In the genomic region with DNA sequence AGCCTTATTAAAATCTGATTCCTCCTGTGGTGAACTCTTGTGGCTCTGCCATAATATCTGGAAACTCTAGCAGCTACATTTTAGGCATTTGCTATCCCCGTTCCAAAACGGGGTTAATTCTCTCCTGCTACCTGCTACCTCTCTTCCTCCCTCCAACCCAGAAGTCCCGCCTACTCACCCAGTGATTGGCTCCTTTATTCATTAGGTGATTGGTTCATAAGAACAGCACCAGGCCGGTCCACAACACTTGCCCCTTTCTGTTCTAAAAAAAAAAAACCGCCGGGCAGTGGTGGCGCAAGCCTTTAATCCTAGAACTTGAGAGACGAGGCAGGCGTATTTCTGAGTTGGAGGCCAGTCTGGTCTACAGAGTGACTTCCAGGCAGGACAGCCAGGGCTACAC, we compare ENCODE assay signal across 9 mouse cellular contexts. TPM values are rescaled to one million over a fixed set of nuclear protein-coding genes. Genes with fewer than 3 reads are reported as not detected.
A peak's percentile ranks its signal among the peaks of the same experiment; 100 is the strongest.
DNase-seq lines count a peak whose midpoint lies in the region; ATAC-seq and TF ChIP-seq lines count a peak whose summit lies in the region.
"Had no signal": no experiment of that assay in that cellular context is flagged by ENCODE, and none has a peak within 500 bp of the region (broad histone marks: within the 10 kb centered on the region; RNA-seq: fewer than 3 reads in every experiment).

No protein-coding gene starts in this region.

- DNase-seq in forebrain, embryonic 10.5 days (ENCODE audit: extremely low spot score, low spot score): no peak
- peak; percentile 23 for DNase-seq in G1E (ENCODE audit: low spot score)
- DNase-seq in hindbrain, postnatal 0 days (ENCODE audit: low spot score): no peak
- peak; percentile 54 for DNase-seq in stomach, postnatal 0 days (ENCODE audit: low spot score)
- DNase-seq in layer of hippocampus, postnatal 25 days (ENCODE audit: extremely low spot score in 1 of 2, low spot score in 1 of 2): no peak
- DNase-seq in forebrain, postnatal 0 days: no peak

- 0 out of 2 replicates have a peak, but pooled peaks cover 2% of the 10 kb centered on the region for H3K9me3 ChIP-seq in forebrain, embryonic 10.5 days
- H3K9me3 ChIP-seq in forebrain, embryonic 12.5 days: no peaks in the 10 kb centered on the region
- no peaks in the 10 kb centered on the region for H3K9me3 ChIP-seq in G1E (replicated peaks)
- no peaks in the 10 kb centered on the region for H3K9me3 ChIP-seq in hindbrain, postnatal 0 days (ENCODE audit: low read length)
- no peaks in the 10 kb centered on the region for H3K9me3 ChIP-seq in liver, embryonic 15.5 days (replicated peaks)
- no peaks in the 10 kb centered on the region for H3K9me3 ChIP-seq in stomach, postnatal 0 days (ENCODE audit: control insufficient read depth, low read length)
- H3K9me3 ChIP-seq in forebrain, postnatal 0 days (ENCODE audit: low read length): no peaks in the 10 kb centered on the region
- H3K9me3 ChIP-seq: midbrain, embryonic 12.5 days had no signal

- WGBS in forebrain, embryonic 10.5 days: 13% methylated on average over 9 of the region's 9 CpGs
- WGBS in forebrain, embryonic 12.5 days: 20% methylated on average over 9 of the region's 9 CpGs
- WGBS in hindbrain, postnatal 0 days: 22% methylated on average over 9 of the region's 9 CpGs
- 12% methylated on average over 9 of the region's 9 CpGs for WGBS in liver, embryonic 15.5 days (ENCODE audit: insufficient replicate concordance)
- WGBS in stomach, postnatal 0 days: 7% methylated on average over 9 of the region's 9 CpGs
- WGBS in forebrain, postnatal 0 days: 18% methylated on average over 9 of the region's 9 CpGs

- no peak for ATAC-seq in forebrain, embryonic 12.5 days (ENCODE audit: low FRiP score)
- peak; percentile 40 for ATAC-seq in G1E (ENCODE audit: extremely low read depth, insufficient number of reproducible peaks, low FRiP score, poor library complexity, severe bottlenecking)
- no peak for ATAC-seq in hindbrain, postnatal 0 days
- peak; percentile 70 for ATAC-seq in liver, embryonic 15.5 days (ENCODE audit: insufficient read depth)
- peak; percentile 76 for ATAC-seq in stomach, postnatal 0 days (ENCODE audit: low FRiP score, low TSS enrichment)
- no peak for ATAC-seq in forebrain, postnatal 0 days

- no peaks in the 10 kb centered on the region for H3K36me3 ChIP-seq in forebrain, embryonic 10.5 days (replicated peaks)
- no peaks in the 10 kb centered on the region for H3K36me3 ChIP-seq in forebrain, embryonic 12.5 days (replicated peaks)
- no peaks in the 10 kb centered on the region for H3K36me3 ChIP-seq in G1E (replicated peaks)
- H3K36me3 ChIP-seq in hindbrain, postnatal 0 days (ENCODE audit: insufficient read depth, low read length): no peaks in the 10 kb centered on the region
- H3K36me3 ChIP-seq in liver, embryonic 15.5 days (replicated peaks): no peaks in the 10 kb centered on the region
- no peaks in the 10 kb centered on the region for H3K36me3 ChIP-seq in stomach, postnatal 0 days (ENCODE audit: control insufficient read depth, insufficient read depth, low read length)
- H3K36me3 ChIP-seq in forebrain, postnatal 0 days (ENCODE audit: insufficient read depth): no peaks in the 10 kb centered on the region
- H3K36me3 ChIP-seq: midbrain, embryonic 12.5 days had no signal

- peak overlapping the region; percentile 30; the same call in 1 of the 2 replicates for H3K4me3 ChIP-seq in forebrain, embryonic 10.5 days
- no peak overlapping the region for H3K4me3 ChIP-seq in forebrain, embryonic 12.5 days (replicated peaks)
- H3K4me3 ChIP-seq in G1E (ENCODE audit: low read depth, low read length): peak overlapping the region; percentile 51; the same call in 1 of the 2 replicates
- no peak overlapping the region for H3K4me3 ChIP-seq in hindbrain, postnatal 0 days (ENCODE audit: low read length)
- H3K4me3 ChIP-seq in liver, embryonic 15.5 days (replicated peaks): peak overlapping the region; percentile 42
- H3K4me3 ChIP-seq in stomach, postnatal 0 days (ENCODE audit: low read depth, low read length): no peak overlapping the region; the same call in 1 of the 2 replicates
- H3K4me3 ChIP-seq in forebrain, postnatal 0 days (ENCODE audit: low read depth, low read length): no peak overlapping the region
- H3K4me3 ChIP-seq: midbrain, embryonic 12.5 days had no signal

- H3K27ac ChIP-seq in forebrain, embryonic 10.5 days: no peak overlapping the region
- H3K27ac ChIP-seq in forebrain, embryonic 12.5 days: no peak overlapping the region
- no peak overlapping the region for H3K27ac ChIP-seq in hindbrain, postnatal 0 days
- H3K27ac ChIP-seq in liver, embryonic 15.5 days (replicated peaks): no peak overlapping the region
- H3K27ac ChIP-seq in stomach, postnatal 0 days (replicated peaks): no peak overlapping the region
- H3K27ac ChIP-seq in forebrain, postnatal 0 days (ENCODE audit: low read depth, low read length): no peak overlapping the region
- H3K27ac ChIP-seq: midbrain, embryonic 12.5 days had no signal

- no peak overlapping the region for H3K9ac ChIP-seq in forebrain, embryonic 12.5 days
- H3K9ac ChIP-seq in hindbrain, postnatal 0 days (replicated peaks; ENCODE audit: low read length): no peak overlapping the region
- no peak overlapping the region for H3K9ac ChIP-seq in liver, embryonic 15.5 days
- no peak overlapping the region for H3K9ac ChIP-seq in stomach, postnatal 0 days (ENCODE audit: low read length)
- no peak overlapping the region for H3K9ac ChIP-seq in forebrain, postnatal 0 days
- H3K9ac ChIP-seq: midbrain, embryonic 12.5 days had no signal

- H3K4me1 ChIP-seq in forebrain, embryonic 10.5 days: no peaks in the 10 kb centered on the region; the same call in 1 of the 2 replicates
- H3K4me1 ChIP-seq in forebrain, embryonic 12.5 days: no peaks in the 10 kb centered on the region
- 0 out of 2 replicates have a peak, but pooled peaks cover 2% of the 10 kb centered on the region for H3K4me1 ChIP-seq in G1E (ENCODE audit: insufficient read depth, low read depth, low read length)
- no peaks in the 10 kb centered on the region for H3K4me1 ChIP-seq in hindbrain, postnatal 0 days (ENCODE audit: insufficient read depth, low read length)
- peaks cover 4% of the 10 kb centered on the region; the same call in 1 of the 2 replicates for H3K4me1 ChIP-seq in liver, embryonic 15.5 days (replicated peaks)
- no peaks in the 10 kb centered on the region for H3K4me1 ChIP-seq in stomach, postnatal 0 days (replicated peaks; ENCODE audit: control insufficient read depth, insufficient read depth)
- H3K4me1 ChIP-seq in forebrain, postnatal 0 days (ENCODE audit: insufficient read depth): no peaks in the 10 kb centered on the region
- H3K4me1 ChIP-seq: midbrain, embryonic 12.5 days had no signal

- H3K27me3 ChIP-seq in forebrain, embryonic 10.5 days (ENCODE audit: poor library complexity, severe bottlenecking): no peaks in the 10 kb centered on the region
- no peaks in the 10 kb centered on the region for H3K27me3 ChIP-seq in forebrain, embryonic 12.5 days
- no peaks in the 10 kb centered on the region for H3K27me3 ChIP-seq in G1E (ENCODE audit: insufficient read depth, low read length)
- no peaks in the 10 kb centered on the region for H3K27me3 ChIP-seq in hindbrain, postnatal 0 days (ENCODE audit: insufficient read depth, low read length)
- H3K27me3 ChIP-seq in liver, embryonic 15.5 days: no peaks in the 10 kb centered on the region
- H3K27me3 ChIP-seq in stomach, postnatal 0 days (ENCODE audit: control insufficient read depth, insufficient read depth, low read length): no peaks in the 10 kb centered on the region
- no peaks in the 10 kb centered on the region for H3K27me3 ChIP-seq in forebrain, postnatal 0 days (ENCODE audit: insufficient read depth, low read length)
- H3K27me3 ChIP-seq: midbrain, embryonic 12.5 days had no signal

- no peak for TF ChIP-seq CTCF in G1E (IDR thresholded peaks at IDR 0.05; ENCODE audit: low read depth, low read length)
- no peak for TF ChIP-seq CTCF in hindbrain, postnatal 0 days (IDR thresholded peaks at IDR 0.05; ENCODE audit: low read depth)
- no peak for TF ChIP-seq CTCF in stomach, postnatal 0 days (IDR thresholded peaks at IDR 0.05; ENCODE audit: low read depth)
- TF ChIP-seq CTCF in forebrain, postnatal 0 days (IDR thresholded peaks at IDR 0.05; ENCODE audit: low read depth): no peak

- H3K4me2 ChIP-seq in forebrain, embryonic 12.5 days: no peak overlapping the region
- H3K4me2 ChIP-seq in hindbrain, postnatal 0 days (ENCODE audit: low read depth, low read length): 0 out of 2 replicates have a peak overlapping the region, but pooled peaks have one; percentile 16
- H3K4me2 ChIP-seq in liver, embryonic 15.5 days: peak overlapping the region; percentile 60
- peak overlapping the region; percentile 31; the same call in 1 of the 2 replicates for H3K4me2 ChIP-seq in stomach, postnatal 0 days (replicated peaks; ENCODE audit: low read depth)
- H3K4me2 ChIP-seq in forebrain, postnatal 0 days (ENCODE audit: low read depth): no peak overlapping the region
- H3K4me2 ChIP-seq: midbrain, embryonic 12.5 days had no signal

- no peak for TF ChIP-seq EP300 in stomach, postnatal 0 days (optimal IDR thresholded peaks at IDR 0.05)

RNA-seq across cellular contexts. Expression of a gene that starts 20.8 kb away (rescaled TPM):
- 0.09 TPM in 1 of 2 replicates, not detected in the other for polyA plus RNA-seq in forebrain, embryonic 10.5 days (2016; fragmentation: Nextera tagmentation; extraction: Ambion mirVana)
- 0.18 and 0.38 TPM in 2 replicates for polyA plus RNA-seq in forebrain, embryonic 12.5 days (2016; fragmentation: Nextera tagmentation; extraction: Ambion mirVana)
- not detected in 2 replicates for total RNA-seq in G1E (2014; fragmentation: Nextera tagmentation)
- total RNA-seq in G1E (2017): 0.05 and 0.06 TPM in 2 replicates
- not detected in 2 replicates for polyA plus RNA-seq in G1E (2012)
- 0.50 and 1.1 TPM in 2 replicates for total RNA-seq in hindbrain, postnatal 0 days (2014; rRNA removed)
- polyA plus RNA-seq in hindbrain, postnatal 0 days (2015; fragmentation: Nextera tagmentation; extraction: Ambion mirVana): 0.35 and 0.60 TPM in 2 replicates
- 0.05 TPM in 1 of 2 replicates, not detected in the other for polyA plus RNA-seq in liver, embryonic 15.5 days (2015; fragmentation: Nextera tagmentation; extraction: Ambion mirVana)
- polyA plus RNA-seq in stomach, postnatal 0 days (2015; fragmentation: Nextera tagmentation; extraction: Ambion mirVana): 0.06 and 0.17 TPM in 2 replicates
- under 1 TPM; 0.54 to 0.99 TPM for total RNA-seq in layer of hippocampus, postnatal 25 days (2021)
- total RNA-seq in forebrain, postnatal 0 days (2014; rRNA removed): 0.43 and 0.69 TPM in 2 replicates
- 0.42 and 0.48 TPM in 2 replicates for polyA plus RNA-seq in forebrain, postnatal 0 days (2015; fragmentation: Nextera tagmentation; extraction: Ambion mirVana)

RNA-seq across cellular contexts. Expression of a gene that starts 22.0 kb away (rescaled TPM):
- polyA plus RNA-seq in forebrain, embryonic 10.5 days (2016; fragmentation: Nextera tagmentation; extraction: Ambion mirVana): 363 and 367 TPM in 2 replicates
- polyA plus RNA-seq in forebrain, embryonic 12.5 days (2016; fragmentation: Nextera tagmentation; extraction: Ambion mirVana): 304 and 322 TPM in 2 replicates
- total RNA-seq in G1E (2014; fragmentation: Nextera tagmentation): 179 and 192 TPM in 2 replicates
- 234 and 290 TPM in 2 replicates for total RNA-seq in G1E (2017)
- 18.5 and 18.9 TPM in 2 replicates for polyA plus RNA-seq in G1E (2012)
- total RNA-seq in hindbrain, postnatal 0 days (2014; rRNA removed): 235 and 572 TPM in 2 replicates
- polyA plus RNA-seq in hindbrain, postnatal 0 days (2015; fragmentation: Nextera tagmentation; extraction: Ambion mirVana): 664 and 717 TPM in 2 replicates
- polyA plus RNA-seq in liver, embryonic 15.5 days (2015; fragmentation: Nextera tagmentation; extraction: Ambion mirVana): 269 and 276 TPM in 2 replicates
- 491 and 535 TPM in 2 replicates for polyA plus RNA-seq in stomach, postnatal 0 days (2015; fragmentation: Nextera tagmentation; extraction: Ambion mirVana)
- 100 to 1,000 TPM; 576 to 686 TPM for total RNA-seq in layer of hippocampus, postnatal 25 days (2021)
- 191 and 258 TPM in 2 replicates for total RNA-seq in forebrain, postnatal 0 days (2014; rRNA removed)
- polyA plus RNA-seq in forebrain, postnatal 0 days (2015; fragmentation: Nextera tagmentation; extraction: Ambion mirVana): 464 and 597 TPM in 2 replicates

RNA-seq across cellular contexts. Expression of a gene that starts 34.6 kb away (rescaled TPM):
- polyA plus RNA-seq in forebrain, embryonic 10.5 days (2016; fragmentation: Nextera tagmentation; extraction: Ambion mirVana): 29.0 and 30.8 TPM in 2 replicates
- polyA plus RNA-seq in forebrain, embryonic 12.5 days (2016; fragmentation: Nextera tagmentation; extraction: Ambion mirVana): 32.0 and 34.4 TPM in 2 replicates
- total RNA-seq in G1E (2014; fragmentation: Nextera tagmentation) (22.2 and 38.2 TPM in 2 replicates), G1E (2017) (29.1 and 40.2 TPM in 2 replicates)
- 44.0 and 44.2 TPM in 2 replicates for polyA plus RNA-seq in G1E (2012)
- 14.2 and 17.3 TPM in 2 replicates for total RNA-seq in hindbrain, postnatal 0 days (2014; rRNA removed)
- polyA plus RNA-seq in hindbrain, postnatal 0 days (2015; fragmentation: Nextera tagmentation; extraction: Ambion mirVana): 31.4 and 35.9 TPM in 2 replicates
- 10.4 and 12.2 TPM in 2 replicates for polyA plus RNA-seq in liver, embryonic 15.5 days (2015; fragmentation: Nextera tagmentation; extraction: Ambion mirVana)
- 14.6 and 17.7 TPM in 2 replicates for polyA plus RNA-seq in stomach, postnatal 0 days (2015; fragmentation: Nextera tagmentation; extraction: Ambion mirVana)
- total RNA-seq in layer of hippocampus, postnatal 25 days (2021): 10 to 100 TPM; 36.0 to 40.5 TPM
- total RNA-seq in forebrain, postnatal 0 days (2014; rRNA removed): 27.1 and 37.5 TPM in 2 replicates
- polyA plus RNA-seq in forebrain, postnatal 0 days (2015; fragmentation: Nextera tagmentation; extraction: Ambion mirVana): 34.2 and 39.3 TPM in 2 replicates

RNA-seq across cellular contexts. Expression of a gene that starts 34.6 kb away (rescaled TPM):
- polyA plus RNA-seq in forebrain, embryonic 10.5 days (2016; fragmentation: Nextera tagmentation; extraction: Ambion mirVana): 190 and 191 TPM in 2 replicates
- 140 and 149 TPM in 2 replicates for polyA plus RNA-seq in forebrain, embryonic 12.5 days (2016; fragmentation: Nextera tagmentation; extraction: Ambion mirVana)
- total RNA-seq in G1E (2014; fragmentation: Nextera tagmentation) (34.4 and 43.3 TPM in 2 replicates), G1E (2017) (97.9 and 104 TPM in 2 replicates)
- 52.6 and 59.2 TPM in 2 replicates for polyA plus RNA-seq in G1E (2012)
- total RNA-seq in hindbrain, postnatal 0 days (2014; rRNA removed): 48.6 and 50.8 TPM in 2 replicates
- 77.6 and 78.6 TPM in 2 replicates for polyA plus RNA-seq in hindbrain, postnatal 0 days (2015; fragmentation: Nextera tagmentation; extraction: Ambion mirVana)
- 47.0 and 49.1 TPM in 2 replicates for polyA plus RNA-seq in liver, embryonic 15.5 days (2015; fragmentation: Nextera tagmentation; extraction: Ambion mirVana)
- polyA plus RNA-seq in stomach, postnatal 0 days (2015; fragmentation: Nextera tagmentation; extraction: Ambion mirVana): 40.3 and 43.6 TPM in 2 replicates
- 10 to 100 TPM; 51.7 to 54.2 TPM for total RNA-seq in layer of hippocampus, postnatal 25 days (2021)
- 62.6 and 63.5 TPM in 2 replicates for total RNA-seq in forebrain, postnatal 0 days (2014; rRNA removed)
- 66.3 and 77.8 TPM in 2 replicates for polyA plus RNA-seq in forebrain, postnatal 0 days (2015; fragmentation: Nextera tagmentation; extraction: Ambion mirVana)

RNA-seq across cellular contexts. Expression of a gene that starts 49.9 kb away (rescaled TPM):
- polyA plus RNA-seq in forebrain, embryonic 10.5 days (2016; fragmentation: Nextera tagmentation; extraction: Ambion mirVana): 72.9 and 76.6 TPM in 2 replicates
- 62.6 and 71.7 TPM in 2 replicates for polyA plus RNA-seq in forebrain, embryonic 12.5 days (2016; fragmentation: Nextera tagmentation; extraction: Ambion mirVana)
- total RNA-seq in G1E (2014; fragmentation: Nextera tagmentation) (245 and 285 TPM in 2 replicates), G1E (2017) (13.9 and 20.7 TPM in 2 replicates)
- 506 and 556 TPM in 2 replicates for polyA plus RNA-seq in G1E (2012)
- 23.7 and 26.0 TPM in 2 replicates for total RNA-seq in hindbrain, postnatal 0 days (2014; rRNA removed)
- 26.4 and 29.8 TPM in 2 replicates for polyA plus RNA-seq in hindbrain, postnatal 0 days (2015; fragmentation: Nextera tagmentation; extraction: Ambion mirVana)
- polyA plus RNA-seq in liver, embryonic 15.5 days (2015; fragmentation: Nextera tagmentation; extraction: Ambion mirVana): 17.7 and 23.1 TPM in 2 replicates
- 19.7 and 20.0 TPM in 2 replicates for polyA plus RNA-seq in stomach, postnatal 0 days (2015; fragmentation: Nextera tagmentation; extraction: Ambion mirVana)
- total RNA-seq in layer of hippocampus, postnatal 25 days (2021): 10 to 100 TPM; 49.7 to 61.3 TPM
- total RNA-seq in forebrain, postnatal 0 days (2014; rRNA removed): 13.1 and 19.8 TPM in 2 replicates
- polyA plus RNA-seq in forebrain, postnatal 0 days (2015; fragmentation: Nextera tagmentation; extraction: Ambion mirVana): 26.7 and 35.4 TPM in 2 replicates

Comparison
In these comparisons a context has a peak if more than half of its experiments do, and no peak if none do; other contexts are left out.
1. H3K4me3 ChIP-seq: peak in forebrain, embryonic 10.5 days (single experiment), G1E (single experiment) and liver, embryonic 15.5 days (single experiment); none in forebrain, embryonic 12.5 days (single experiment), hindbrain, postnatal 0 days (single experiment), stomach, postnatal 0 days (single experiment) and forebrain, postnatal 0 days (single experiment).
2. DNase-seq: peak in G1E (single experiment) and stomach, postnatal 0 days (single experiment); none in forebrain, embryonic 10.5 days (single experiment), hindbrain, postnatal 0 days (single experiment), layer of hippocampus, postnatal 25 days (0 of 2) and forebrain, postnatal 0 days (single experiment).
3. ATAC-seq: peak in G1E (single experiment), liver, embryonic 15.5 days (single experiment) and stomach, postnatal 0 days (single experiment); none in forebrain, embryonic 12.5 days (single experiment), hindbrain, postnatal 0 days (single experiment) and forebrain, postnatal 0 days (single experiment).
4. H3K4me2 ChIP-seq: peak in hindbrain, postnatal 0 days (single experiment), liver, embryonic 15.5 days (single experiment) and stomach, postnatal 0 days (single experiment); none in forebrain, embryonic 12.5 days (single experiment) and forebrain, postnatal 0 days (single experiment).
5. RNA of a gene that starts 22.0 kb away (polyA plus RNA-seq): 664 to 717 TPM in hindbrain, postnatal 0 days, 491 to 535 TPM in stomach, postnatal 0 days, 464 to 597 TPM in forebrain, postnatal 0 days, 363 to 367 TPM in forebrain, embryonic 10.5 days, 304 to 322 TPM in forebrain, embryonic 12.5 days and 269 to 276 TPM in liver, embryonic 15.5 days; 18.5 to 18.9 TPM in G1E; every median in the first group is over 10 times any median in the second.